Mouse (Mus musculus) hematopoietic multipotent progenitor cell, adult 10-12 weeks (in vitro differentiated cells): ENCODE data around the gene Syk. TPM values are rescaled to one million over a fixed set of nuclear protein-coding genes. Genes with fewer than 3 reads are reported as not detected.

ENCODE experiments used
- polyA plus RNA-seq: library from polyadenylated mRNA; stranded (reverse); fragments of >175 nt; gene quantifications from 2 replicates; pipeline ENCODE4 v1.2.3, GENCODE M21; 2012; ENCODE audit warnings: low replicate concordance

The Syk gene
- polyA plus RNA-seq, result 125 and 173 TPM in 2 replicates

DNA sequence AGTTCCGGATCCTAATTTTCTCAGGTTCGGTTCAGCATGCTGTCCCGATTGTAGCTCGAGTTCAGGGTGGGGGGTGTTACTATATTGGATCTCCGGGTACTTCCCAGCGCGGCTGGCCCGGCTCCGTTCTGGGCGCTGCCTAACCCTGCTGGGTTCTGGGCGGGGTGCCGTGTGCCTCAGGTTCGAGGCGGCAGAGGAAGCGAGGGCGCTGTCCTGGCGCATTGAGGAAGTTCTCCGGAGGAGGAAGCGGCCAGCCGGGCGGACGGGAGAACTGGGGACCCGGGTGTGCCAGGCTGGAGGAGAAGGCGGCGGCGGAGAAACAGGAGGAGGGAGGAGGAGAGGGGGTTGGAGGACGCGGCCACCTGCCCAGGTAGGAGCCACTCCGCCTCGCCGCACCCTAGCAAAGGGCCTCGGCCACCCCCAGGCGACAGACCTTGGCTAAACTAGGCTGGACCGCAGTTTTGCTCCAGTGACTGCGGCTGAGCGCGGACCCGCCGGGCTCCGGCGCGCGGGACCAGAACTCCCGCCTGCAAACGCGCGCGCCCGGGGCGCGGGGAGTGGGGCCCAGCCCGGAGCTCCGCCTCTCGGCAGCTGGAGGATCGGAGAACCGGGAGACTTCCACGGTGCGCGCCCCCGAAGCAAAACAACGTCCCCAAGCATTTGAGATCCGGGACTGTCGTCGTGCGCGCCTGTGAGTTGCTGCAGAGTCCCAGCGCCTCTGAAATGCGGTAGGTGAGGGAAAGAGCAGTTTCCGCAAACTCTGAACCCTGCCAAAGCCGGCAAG, at the start of gene Syk:
Gene Syk, plus strand, starts transcription at position 296 of the 784 bp plus-strand sequence.

Other genes with a start within 250 kb of the Syk start
- gene Diras2, start 51.9 kb upstream of the Syk start, polyA plus RNA-seq, result 1.1 TPM in 2 replicates